Mouse (Mus musculus) heart, postnatal 36 days (tissue): ENCODE data around the gene Ugt1a10. TPM values are rescaled to one million over a fixed set of nuclear protein-coding genes. Genes with fewer than 3 reads are reported as not detected.
"Not testable (repeated sequence)": the region's sequence is repeated elsewhere in the genome, so short reads cannot be mapped to it uniquely, and the experiment has no call there.

ENCODE experiments used
- DNase-seq, 2 experiments: peaks; one replicate each; pipeline ENCODE4 v3.0.0; 2021 to 2022
- intact Hi-C: fragments of 180-260 bp; cut with DNase I; formaldehyde crosslinking; loops from one replicate; pipeline ENCODE4 v1.15.1; 2025
- total RNA-seq, 2 experiments: library from RNA; stranded (reverse); gene quantifications; 2 replicates each; pipeline ENCODE4 v1.2.3; 2021

Ugt1a10 gene
- not detected for total RNA-seq

GRCm38 (mm10) chr1:88055088-88055487 lies at the start of gene Ugt1a10:
Gene Ugt1a10 (plus strand): TSS chr1:88055388.
- DNase-seq = no peak
- intact Hi-C loops = no loop called here

- intact Hi-C loops = loop anchor here (10.0 kb wide), 1 partner anchor 277 kb away; no protein-coding TSS in a partner anchor
Measured at GRCm38 (mm10) chr1:88007692-88008210, 47.4 kb upstream of the Ugt1a10 start.

GRCm38 (mm10) chr1:88008211-88008697 lies 46.9 kb upstream of the Ugt1a10 start, which contains the start of gene Usp40:
Gene Usp40 (minus strand): TSS chr1:88008551.
- intact Hi-C loops = loop anchor here (10.0 kb wide), 1 partner anchor 277 kb away; no protein-coding TSS in a partner anchor
- DNase-seq = peak; percentile 78 to 91

More at GRCm38 (mm10) chr1:88007692-88008210, 47.4 kb upstream of the Ugt1a10 start:
- DNase-seq = no peak

GRCm38 (mm10) chr1:88008735-88009134 lies 46.5 kb upstream of the Ugt1a10 start:
- intact Hi-C loops = loop anchor here (10.0 kb wide), 1 partner anchor 276 kb away; no protein-coding TSS in a partner anchor
- DNase-seq = no peak

GRCm38 (mm10) chr1:88009521-88009920 lies 45.7 kb upstream of the Ugt1a10 start:
- intact Hi-C loops = loop anchor here (10.0 kb wide), 1 partner anchor 275 kb away; no protein-coding TSS in a partner anchor
- no peak for DNase-seq

- DNase-seq = no peak
- intact Hi-C loops = no loop called here
Measured at GRCm38 (mm10) chr1:88013726-88014125, 41.5 kb upstream of the Ugt1a10 start.

- intact Hi-C loops = no loop called here
Measured at GRCm38 (mm10) chr1:88014194-88014593, 41.0 kb upstream of the Ugt1a10 start.

GRCm38 (mm10) chr1:88014671-88015070 lies 40.5 kb upstream of the Ugt1a10 start:
- intact Hi-C loops = no loop called here
- no peak for DNase-seq

More at GRCm38 (mm10) chr1:88014194-88014593, 41.0 kb upstream of the Ugt1a10 start:
- no peak for DNase-seq

- intact Hi-C loops = no loop called here
- DNase-seq = no peak
Measured at GRCm38 (mm10) chr1:88015371-88015770, 39.8 kb upstream of the Ugt1a10 start.

- intact Hi-C loops, DNase-seq: not testable (repeated sequence)
Measured at GRCm38 (mm10) chr1:88025244-88025643, 29.9 kb upstream of the Ugt1a10 start.

GRCm38 (mm10) chr1:88043044-88043443 lies 12.1 kb upstream of the Ugt1a10 start:
- DNase-seq, intact Hi-C loops: not testable (repeated sequence)

GRCm38 (mm10) chr1:88044832-88045437 lies 10.3 kb upstream of the Ugt1a10 start:
- intact Hi-C loops, DNase-seq: not testable (repeated sequence)

GRCm38 (mm10) chr1:88047408-88047807 lies 7.8 kb upstream of the Ugt1a10 start:
- DNase-seq, intact Hi-C loops: not testable (repeated sequence)

GRCm38 (mm10) chr1:88066472-88067102 lies 11.4 kb downstream of the Ugt1a10 start:
- intact Hi-C loops, DNase-seq: not testable (repeated sequence)

GRCm38 (mm10) chr1:88070495-88070894 lies 15.3 kb downstream of the Ugt1a10 start, which contains the start of gene Ugt1a9:
Gene Ugt1a9 (plus strand): TSS chr1:88070800.
- intact Hi-C loops = no loop called here
- DNase-seq = no peak

GRCm38 (mm10) chr1:88070902-88071301 lies 15.7 kb downstream of the Ugt1a10 start:
- DNase-seq = no peak
- intact Hi-C loops = no loop called here

- DNase-seq = no peak
- intact Hi-C loops = no loop called here
Measured at GRCm38 (mm10) chr1:88074471-88074870, 19.3 kb downstream of the Ugt1a10 start.

- intact Hi-C loops = no loop called here
- DNase-seq = no peak
Measured at GRCm38 (mm10) chr1:88077128-88077527, 21.9 kb downstream of the Ugt1a10 start.

GRCm38 (mm10) chr1:88081670-88082069 lies 26.5 kb downstream of the Ugt1a10 start:
- no peak for DNase-seq
- intact Hi-C loops = no loop called here

- DNase-seq = no peak
- intact Hi-C loops = no loop called here
Measured at GRCm38 (mm10) chr1:88086125-88086524, 30.9 kb downstream of the Ugt1a10 start.

GRCm38 (mm10) chr1:88087513-88087912 lies 32.3 kb downstream of the Ugt1a10 start, which contains the start of gene Ugt1a8:
Gene Ugt1a8 (plus strand): TSS chr1:88087813.
- intact Hi-C loops = no loop called here
- no peak for DNase-seq
